Mouse (Mus musculus) limb, embryonic 15.5 days (tissue): ENCODE data around the gene Mlycd. TPM values are rescaled to one million over a fixed set of nuclear protein-coding genes. Genes with fewer than 3 reads are reported as not detected.

ENCODE experiments used
- ATAC-seq: fragments of 200-750 bp; cut with Nextera tagmentation; 2 replicates; pipeline ENCODE4 v1.8.0; 2017; ENCODE audit warnings: low read depth, moderate TSS enrichment; ENCODE audit not compliant: insufficient number of reproducible peaks, low FRiP score, low TSS enrichment
- H3K27ac ChIP-seq: fragments of 300-500 bp; sonication (generic); 2 replicates; pipeline ENCODE4 v1.5.1; 2015; ENCODE audit warnings: moderate library complexity, mild to moderate bottlenecking, inconsistent platforms
- H3K27me3 ChIP-seq: fragments of 300-500 bp; sonication (generic); 2 replicates; pipeline ENCODE4 v1.6.1; 2015; ENCODE audit warnings: inconsistent platforms
- H3K36me3 ChIP-seq: fragments of 300-500 bp; sonication (generic); 2 replicates; pipeline ENCODE4 v1.6.1; 2015; ENCODE audit warnings: inconsistent platforms
- H3K4me1 ChIP-seq: fragments of 300-500 bp; sonication (generic); 2 replicates; pipeline ENCODE4 v1.6.1; 2015; ENCODE audit warnings: inconsistent platforms
- H3K4me2 ChIP-seq: fragments of 300-500 bp; sonication (generic); 2 replicates; pipeline ENCODE4 v1.6.1; 2015; ENCODE audit warnings: mild to moderate bottlenecking, inconsistent platforms
- H3K4me3 ChIP-seq: fragments of 300-500 bp; sonication (generic); 2 replicates; pipeline ENCODE4 v1.5.1; 2015; ENCODE audit warnings: mild to moderate bottlenecking, inconsistent platforms
- H3K9ac ChIP-seq: fragments of 300-500 bp; sonication (generic); 2 replicates; pipeline ENCODE4 v1.6.1; 2015; ENCODE audit warnings: inconsistent platforms
- H3K9me3 ChIP-seq: fragments of 300-500 bp; sonication (generic); 2 replicates; pipeline ENCODE4 v1.6.1; 2016; ENCODE audit warnings: inconsistent platforms
- WGBS: fragments of 180-500 bp; shearing (Covaris S2); methylation state at CpG from one replicate; pipeline ENCODE4 v1.1.7; 2015; 5-methylcytosine and 5-hydroxymethylcytosine counted together
- polyA plus RNA-seq: library from polyadenylated mRNA; unstranded; fragments of >200 nt; fragmentation: Nextera tagmentation; extraction: Ambion mirVana; gene quantifications from 2 replicates; pipeline ENCODE4 v1.2.1, GENCODE M21; 2015

Mlycd gene
- polyA plus RNA-seq, 1 experiment from 2014 or later: 11.9 TPM

DNA sequence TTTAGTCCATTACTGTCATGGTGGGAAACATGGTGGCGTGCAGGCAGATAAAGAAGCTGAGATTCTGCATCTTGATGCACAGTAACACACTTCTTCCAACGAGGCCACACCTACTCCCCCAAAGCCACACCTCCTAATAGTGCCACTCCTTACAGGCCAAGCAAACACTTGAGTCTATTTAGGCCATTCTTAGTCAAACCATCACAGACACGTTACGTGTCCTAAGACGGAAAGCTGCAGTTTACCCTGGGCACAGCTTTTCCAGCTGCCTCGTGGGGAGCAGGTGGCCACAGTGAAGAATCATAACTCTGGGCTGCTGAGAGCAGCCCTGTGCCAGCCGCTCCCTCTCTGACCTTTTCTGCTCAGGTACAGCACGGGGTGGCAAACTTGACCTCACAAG lies 13.6 kb downstream of the Mlycd start:
- WGBS: 85% methylated on average over 8 of the region's 8 CpGs
- H3K4me2 ChIP-seq: no peak overlapping the region
- 0 out of 2 replicates have a peak, but pooled peaks cover 1% of the 10 kb centered on the region for H3K27me3 ChIP-seq
- no peak overlapping the region for H3K4me3 ChIP-seq
- no peak for ATAC-seq
- peaks cover 53% of the 10 kb centered on the region for H3K36me3 ChIP-seq
- no peaks in the 10 kb centered on the region for H3K9me3 ChIP-seq
- no peak overlapping the region for H3K9ac ChIP-seq
- H3K27ac ChIP-seq: no peak overlapping the region
- H3K4me1 ChIP-seq: peaks cover 4% of the 10 kb centered on the region; the same call in 1 of the 2 replicates

DNA sequence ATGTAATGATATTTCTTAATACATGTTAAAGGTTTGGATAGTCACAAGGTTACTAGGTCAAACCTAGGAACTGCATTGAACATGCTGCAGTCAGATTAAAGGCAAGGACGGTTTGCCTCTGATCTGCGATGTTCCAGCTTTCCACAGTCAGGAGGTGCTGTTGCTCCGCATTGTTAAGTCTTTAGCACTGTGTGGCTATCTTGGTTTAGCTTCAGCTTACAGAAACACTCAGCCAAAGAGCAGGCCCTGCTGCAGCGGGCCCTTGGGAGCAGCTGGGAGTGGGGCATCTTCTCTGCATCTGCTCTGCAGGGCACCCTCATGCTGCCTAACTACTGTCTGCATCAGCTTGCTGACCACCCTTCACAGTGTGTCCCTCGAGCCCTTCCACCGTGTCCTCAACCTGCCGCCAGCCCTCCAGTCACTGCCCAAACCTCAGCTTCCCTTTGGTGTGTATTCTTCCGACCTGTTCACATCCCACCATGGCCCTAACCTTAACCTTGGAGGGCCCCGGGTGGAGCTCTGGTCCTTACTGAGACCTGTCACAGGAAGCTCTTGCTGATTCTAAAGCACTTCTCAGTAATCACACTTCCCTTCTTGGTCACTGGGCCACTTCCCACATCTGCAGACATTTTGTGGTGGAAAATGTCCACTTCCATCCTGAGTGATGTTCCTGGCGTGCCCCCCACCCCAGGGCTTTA lies 17.5 kb downstream of the Mlycd start:
- H3K4me1 ChIP-seq: peaks cover 4% of the 10 kb centered on the region; the same call in 1 of the 2 replicates
- H3K9me3 ChIP-seq: no peaks in the 10 kb centered on the region
- no peak for ATAC-seq
- no peak overlapping the region for H3K4me3 ChIP-seq
- no peak overlapping the region for H3K27ac ChIP-seq
- WGBS: 54% methylated on average over 10 of the region's 10 CpGs
- H3K4me2 ChIP-seq: no peak overlapping the region
- H3K27me3 ChIP-seq: peaks cover 14% of the 10 kb centered on the region; the same call in 1 of the 2 replicates
- H3K36me3 ChIP-seq: peaks cover 41% of the 10 kb centered on the region
- H3K9ac ChIP-seq: no peak overlapping the region

- Histone ChIP-seq H3K9ac (peak overlapping the region; percentile 31; the same call in 1 of the 2 replicates), H3K4me3 (peak overlapping the region; percentile 19)
Observed at GRCm38 (mm10) chr8:119412735-119413498, 18.2 kb downstream of the Mlycd start.

GRCm38 (mm10) chr8:119413605-119414004 lies 18.9 kb downstream of the Mlycd start:
- ATAC-seq: no peak
- peaks cover 4% of the 10 kb centered on the region; the same call in 1 of the 2 replicates for H3K4me1 ChIP-seq
- H3K4me3 ChIP-seq: no peak overlapping the region
- H3K4me2 ChIP-seq: no peak overlapping the region
- H3K27ac ChIP-seq: no peak overlapping the region
- peaks cover 27% of the 10 kb centered on the region for H3K36me3 ChIP-seq
- no peak overlapping the region for H3K9ac ChIP-seq
- peaks cover 14% of the 10 kb centered on the region; the same call in 1 of the 2 replicates for H3K27me3 ChIP-seq
- no peaks in the 10 kb centered on the region for H3K9me3 ChIP-seq
- 82% methylated on average over 10 of the region's 10 CpGs for WGBS

More at GRCm38 (mm10) chr8:119412735-119413498, 18.2 kb downstream of the Mlycd start:
- H3K4me2 ChIP-seq: peak overlapping the region; percentile 49
- 11% methylated on average over 18 of the region's 18 CpGs for WGBS
- H3K4me1 ChIP-seq: peaks cover 4% of the 10 kb centered on the region; the same call in 1 of the 2 replicates
- peaks cover 34% of the 10 kb centered on the region for H3K36me3 ChIP-seq
- H3K27ac ChIP-seq: no peak overlapping the region
- H3K27me3 ChIP-seq: peaks cover 14% of the 10 kb centered on the region; the same call in 1 of the 2 replicates
- no peaks in the 10 kb centered on the region for H3K9me3 ChIP-seq
- ATAC-seq: peak; percentile 45; the same call in 1 of the 2 replicates

DNA sequence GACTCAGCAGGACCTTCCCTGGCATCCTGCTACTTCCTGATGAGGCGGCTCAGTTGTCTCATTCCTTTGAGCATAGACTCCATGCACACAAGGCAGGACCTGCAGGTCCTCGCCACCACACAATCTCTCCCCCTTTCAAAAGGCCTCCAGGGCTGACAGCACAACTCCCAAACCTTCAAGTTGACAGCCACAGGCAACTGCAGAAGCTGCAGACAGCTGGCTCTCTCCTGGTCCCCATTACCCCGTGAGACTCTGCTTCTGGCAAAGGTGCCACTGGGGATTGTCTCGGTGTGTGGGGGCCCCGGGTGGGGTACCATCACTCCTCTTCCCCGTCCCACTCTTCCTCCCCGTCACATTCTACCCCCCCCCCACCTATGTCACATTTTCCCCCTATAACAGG lies 25.6 kb downstream of the Mlycd start:
- ATAC-seq: no peak
- H3K36me3 ChIP-seq: no peaks in the 10 kb centered on the region
- H3K4me1 ChIP-seq: peaks cover 38% of the 10 kb centered on the region
- 69% methylated on average over 7 of the region's 7 CpGs for WGBS
- no peak overlapping the region for H3K27ac ChIP-seq
- no peaks in the 10 kb centered on the region for H3K9me3 ChIP-seq
- peaks cover 7% of the 10 kb centered on the region; the same call in 1 of the 2 replicates for H3K27me3 ChIP-seq
- H3K9ac ChIP-seq: no peak overlapping the region
- no peak overlapping the region for H3K4me3 ChIP-seq
- H3K4me2 ChIP-seq: no peak overlapping the region

DNA sequence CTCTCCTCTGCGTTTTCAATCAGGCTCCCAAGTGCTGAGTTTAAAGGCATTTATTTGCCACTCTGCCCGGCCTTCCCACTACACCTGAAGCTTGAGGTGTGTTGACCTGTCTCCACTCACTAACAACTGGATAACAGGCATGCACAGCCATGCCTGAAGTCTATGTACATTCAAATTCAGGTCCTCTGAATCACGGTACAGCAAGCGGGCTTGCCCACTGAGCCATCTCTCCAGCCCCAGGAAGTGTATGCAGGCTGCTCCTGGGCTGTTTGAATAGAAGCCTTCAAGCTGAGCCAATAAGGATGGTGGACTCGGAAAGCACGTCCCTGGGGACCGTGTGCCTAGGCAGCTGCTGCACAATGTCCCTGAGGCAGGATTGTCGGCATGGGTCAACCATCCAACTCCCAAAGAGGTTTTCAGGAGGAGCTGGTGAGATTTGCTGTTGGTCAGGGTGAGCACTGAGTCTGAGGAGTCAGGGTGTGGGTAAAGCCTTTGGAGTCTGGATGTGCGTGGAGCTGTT lies 27.0 kb downstream of the Mlycd start:
- H3K27ac ChIP-seq: no peak overlapping the region; the same call in 1 of the 2 replicates
- ATAC-seq: no peak

GRCm38 (mm10) chr8:119422123-119422711 lies 27.5 kb downstream of the Mlycd start:
- peak overlapping the region; percentile 71 for H3K27ac ChIP-seq
- no peak overlapping the region for H3K4me2 ChIP-seq
- no peaks in the 10 kb centered on the region for H3K9me3 ChIP-seq
- 41% methylated on average over 9 of the region's 9 CpGs for WGBS
- no peak for ATAC-seq
- 0 out of 2 replicates have a peak overlapping the region, but pooled peaks have one; percentile 18 for H3K9ac ChIP-seq
- no peaks in the 10 kb centered on the region for H3K27me3 ChIP-seq
- H3K4me1 ChIP-seq: peaks cover 38% of the 10 kb centered on the region
- no peaks in the 10 kb centered on the region for H3K36me3 ChIP-seq
- H3K4me3 ChIP-seq: no peak overlapping the region

More for the DNA sequence above, 27.0 kb downstream of the Mlycd start:
- Histone ChIP-seq H3K9me3 (no peaks in the 10 kb centered on the region), H3K36me3 (no peaks in the 10 kb centered on the region), H3K9ac (no peak overlapping the region), H3K27me3 (no peaks in the 10 kb centered on the region), H3K4me3 (no peak overlapping the region), H3K4me1 (peaks cover 38% of the 10 kb centered on the region), H3K4me2 (no peak overlapping the region)
- WGBS: 56% methylated on average over 9 of the region's 9 CpGs

DNA sequence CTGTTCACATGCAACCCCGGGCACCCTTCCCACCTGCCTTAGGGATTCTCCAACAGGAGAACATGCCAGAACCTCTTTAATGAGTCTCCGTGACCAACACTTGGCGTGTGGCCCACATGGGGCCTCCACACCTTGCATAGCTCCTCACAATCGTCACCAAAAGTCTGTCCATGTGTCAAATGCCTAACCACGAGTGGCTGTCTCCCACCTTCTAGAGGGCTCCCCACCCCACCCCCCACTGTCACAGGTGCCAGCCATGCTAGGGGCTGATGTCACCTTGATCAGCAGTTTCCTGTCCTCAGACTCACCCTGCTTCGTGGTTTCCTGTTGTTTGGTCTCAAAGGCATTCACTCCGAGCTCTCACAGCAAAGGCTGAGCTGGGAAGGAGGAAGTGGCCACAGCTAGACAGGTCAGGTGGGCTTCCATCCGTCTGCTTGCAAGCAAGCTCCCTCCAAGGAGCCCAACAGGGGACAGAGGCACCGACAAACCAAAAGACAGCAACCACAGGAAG lies 29.0 kb downstream of the Mlycd start:
- 0 out of 2 replicates have a peak overlapping the region, but pooled peaks have one; percentile 38 for H3K27ac ChIP-seq
- H3K4me1 ChIP-seq: peaks cover 44% of the 10 kb centered on the region
- ATAC-seq: no peak
- no peak overlapping the region for H3K9ac ChIP-seq
- no peaks in the 10 kb centered on the region for H3K27me3 ChIP-seq
- H3K4me3 ChIP-seq: no peak overlapping the region
- no peaks in the 10 kb centered on the region for H3K36me3 ChIP-seq
- no peak overlapping the region for H3K4me2 ChIP-seq
- WGBS: 34% methylated on average over 9 of the region's 9 CpGs
- no peaks in the 10 kb centered on the region for H3K9me3 ChIP-seq

GRCm38 (mm10) chr8:119424199-119424733 lies 29.6 kb downstream of the Mlycd start:
- Histone ChIP-seq H3K27me3 (no peaks in the 10 kb centered on the region), H3K36me3 (no peaks in the 10 kb centered on the region), H3K9me3 (no peaks in the 10 kb centered on the region), H3K4me2 (no peak overlapping the region), H3K4me1 (peaks cover 38% of the 10 kb centered on the region), H3K9ac (no peak overlapping the region), H3K27ac (no peak overlapping the region), H3K4me3 (no peak overlapping the region)
- 71% methylated on average over 10 of the region's 10 CpGs for WGBS
- ATAC-seq: no peak

DNA sequence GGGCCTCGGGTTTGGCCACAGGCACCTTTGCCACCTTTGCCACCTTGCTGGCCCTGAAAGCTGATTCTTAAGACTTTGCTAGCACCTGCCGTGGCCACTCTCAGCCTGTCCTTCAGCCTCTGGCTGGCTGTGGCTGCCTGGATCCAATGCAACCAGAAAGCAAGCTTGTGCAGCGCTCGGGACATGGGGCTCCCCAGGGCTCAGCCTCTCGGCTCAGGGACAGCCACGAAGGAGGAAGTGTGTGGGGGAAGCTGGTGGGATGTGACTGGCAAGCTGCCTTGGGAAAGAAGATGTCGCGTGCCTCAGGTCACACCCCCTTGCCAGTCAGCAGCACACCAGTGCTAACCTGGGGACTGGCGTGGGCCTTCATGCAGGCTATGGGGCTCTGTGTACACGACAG lies 30.1 kb downstream of the Mlycd start:
- no peak for ATAC-seq
- Histone ChIP-seq H3K4me2 (no peak overlapping the region), H3K9ac (no peak overlapping the region), H3K4me3 (no peak overlapping the region), H3K27ac (0 out of 2 replicates have a peak overlapping the region, but pooled peaks have one; percentile 22), H3K36me3 (no peaks in the 10 kb centered on the region), H3K9me3 (no peaks in the 10 kb centered on the region), H3K4me1 (peaks cover 40% of the 10 kb centered on the region), H3K27me3 (no peaks in the 10 kb centered on the region)
- 70% methylated on average over 10 of the region's 10 CpGs for WGBS

GRCm38 (mm10) chr8:119425533-119425932 lies 30.9 kb downstream of the Mlycd start:
- H3K9me3 ChIP-seq: no peaks in the 10 kb centered on the region
- H3K4me3 ChIP-seq: no peak overlapping the region
- ATAC-seq: no peak
- no peak overlapping the region for H3K9ac ChIP-seq
- H3K4me1 ChIP-seq: peaks cover 38% of the 10 kb centered on the region
- no peak overlapping the region for H3K4me2 ChIP-seq
- H3K36me3 ChIP-seq: no peaks in the 10 kb centered on the region
- H3K27ac ChIP-seq: peak overlapping the region; percentile 38
- no peaks in the 10 kb centered on the region for H3K27me3 ChIP-seq
- WGBS: 79% methylated on average over 10 of the region's 10 CpGs
